Mouse (Mus musculus): ENCODE results near the gene Surf4. TPM values are rescaled to one million over a fixed set of nuclear protein-coding genes. Genes with fewer than 3 reads are reported as not detected.

Gene Surf4
- 10 to 100 TPM; 84.4 to 85.1 TPM for total RNA-seq (2021)
- long read RNA-seq, experiment 1, transcript Surf4-201 (6 exons, 3,281 nt), result major isoform, 124 of 146 reads
- long read RNA-seq, experiment 1, partial matches to known transcripts, result 7 of 146 reads
- long read RNA-seq, experiment 1, other reads (novel, unspliced or antisense), result 15 of 146 reads
- long read RNA-seq, experiment 2, transcript Surf4-201 (6 exons, 3,281 nt), result major isoform, 164 of 180 reads
- long read RNA-seq, experiment 2, partial matches to known transcripts, result 0 of 180 reads
- long read RNA-seq, experiment 2, other reads (novel, unspliced or antisense), result 16 of 180 reads

- DNase-seq, result peak; percentile 94
- intact Hi-C loops (cut with DNase I; ENCODE audit: low total_unique reads), result loop anchor here (10.0 kb wide), 1 partner anchor 81 kb away; no protein-coding TSS in a partner anchor
Measured at GRCm38 (mm10) chr2:26933304-26934055, at the start of gene Surf4, which contains the start of gene Stkld1. Surf4 (minus strand) TSS chr2:26933928. Stkld1 (plus strand) TSS chr2:26934047.

GRCm38 (mm10) chr2:26980361-26980760, 46.6 kb upstream of the Surf4 start:
- intact Hi-C loops (cut with DNase I; ENCODE audit: low total_unique reads), result no loop called here

GRCm38 (mm10) chr2:26973960-26974359, 40.2 kb upstream of the Surf4 start:
- DNase-seq, result no peak
- intact Hi-C loops (cut with DNase I; ENCODE audit: low total_unique reads), result no loop called here

More at GRCm38 (mm10) chr2:26980361-26980760, 46.6 kb upstream of the Surf4 start:
- DNase-seq, result no peak

GRCm38 (mm10) chr2:26973116-26973515, 39.4 kb upstream of the Surf4 start, which contains the start of gene Adamts13:
Adamts13 (plus strand) TSS chr2:26973416.
- DNase-seq, result no peak
- intact Hi-C loops (cut with DNase I; ENCODE audit: low total_unique reads), result no loop called here

- DNase-seq, result no peak
- intact Hi-C loops (cut with DNase I; ENCODE audit: low total_unique reads), result no loop called here
Measured at GRCm38 (mm10) chr2:26967262-26967661, 33.5 kb upstream of the Surf4 start.

- intact Hi-C loops (cut with DNase I; ENCODE audit: low total_unique reads), result no loop called here
Measured at GRCm38 (mm10) chr2:26964724-26965370, 31.1 kb upstream of the Surf4 start.

GRCm38 (mm10) chr2:26963923-26964723, 30.4 kb upstream of the Surf4 start, which contains the start of gene Rexo4:
Rexo4 (minus strand) TSS chr2:26964386.
- DNase-seq, result peak; percentile 94
- intact Hi-C loops (cut with DNase I; ENCODE audit: low total_unique reads), result no loop called here

More at GRCm38 (mm10) chr2:26964724-26965370, 31.1 kb upstream of the Surf4 start:
- DNase-seq, result no peak

GRCm38 (mm10) chr2:26960756-26961155, 27.0 kb upstream of the Surf4 start:
- intact Hi-C loops (cut with DNase I; ENCODE audit: low total_unique reads), result no loop called here
- no peak for DNase-seq

GRCm38 (mm10) chr2:26957488-26957859, 23.7 kb upstream of the Surf4 start:
- no peak for DNase-seq
- intact Hi-C loops (cut with DNase I; ENCODE audit: low total_unique reads), result no loop called here

GRCm38 (mm10) chr2:26956811-26957487, 23.2 kb upstream of the Surf4 start:
- DNase-seq, result no peak
- intact Hi-C loops (cut with DNase I; ENCODE audit: low total_unique reads), result no loop called here

GRCm38 (mm10) chr2:26954735-26955395, 21.1 kb upstream of the Surf4 start:
- intact Hi-C loops (cut with DNase I; ENCODE audit: low total_unique reads), result no loop called here

GRCm38 (mm10) chr2:26952866-26953265, 19.1 kb upstream of the Surf4 start:
- DNase-seq, result no peak
- intact Hi-C loops (cut with DNase I; ENCODE audit: low total_unique reads), result no loop called here

More at GRCm38 (mm10) chr2:26954735-26955395, 21.1 kb upstream of the Surf4 start:
- DNase-seq, result no peak

GRCm38 (mm10) chr2:26952193-26952592, 18.5 kb upstream of the Surf4 start:
- intact Hi-C loops (cut with DNase I; ENCODE audit: low total_unique reads), result no loop called here
- no peak for DNase-seq

- no peak for DNase-seq
- intact Hi-C loops (cut with DNase I; ENCODE audit: low total_unique reads), result no loop called here
Measured at GRCm38 (mm10) chr2:26951346-26951905, 17.7 kb upstream of the Surf4 start.

GRCm38 (mm10) chr2:26950411-26950810, 16.7 kb upstream of the Surf4 start:
- intact Hi-C loops (cut with DNase I; ENCODE audit: low total_unique reads), result no loop called here
- no peak for DNase-seq

GRCm38 (mm10) chr2:26943253-26943652, 9.5 kb upstream of the Surf4 start:
- DNase-seq, result no peak
- intact Hi-C loops (cut with DNase I; ENCODE audit: low total_unique reads), result no loop called here

GRCm38 (mm10) chr2:26941539-26941938, 7.8 kb upstream of the Surf4 start:
- DNase-seq, result no peak
- intact Hi-C loops (cut with DNase I; ENCODE audit: low total_unique reads), result no loop called here

- no peak for DNase-seq
- intact Hi-C loops (cut with DNase I; ENCODE audit: low total_unique reads), result loop anchor here (10.0 kb wide), 1 partner anchor 78 kb away; no protein-coding TSS in a partner anchor
Measured at GRCm38 (mm10) chr2:26936425-26936824, 2.7 kb upstream of the Surf4 start.

Data from gastrocnemius, postnatal 14 days (tissue).